In genomic region chr8:117226306-117226705, GRCm38 (mm10) we compare ENCODE assay signal across 23 mouse cellular contexts. TPM values are rescaled to one million over a fixed set of nuclear protein-coding genes. Genes with fewer than 3 reads are reported as not detected.
DNase-seq lines count a peak whose midpoint lies in the region; ATAC-seq and TF ChIP-seq lines count a peak whose summit lies in the region.
"Had no signal": no experiment of that assay in that cellular context is flagged by ENCODE, and none has a peak within 500 bp of the region (broad histone marks: within the 10 kb centered on the region; RNA-seq: fewer than 3 reads in every experiment).

No protein-coding gene starts in this region.

- TF ChIP-seq POLR2A in kidney, adult 2 months (IDR thresholded peaks at IDR 0.05; ENCODE audit: low read depth, low read length), result no peak

- H3K27me3 ChIP-seq in kidney, adult 2 months (replicated peaks; ENCODE audit: control insufficient read depth, insufficient read depth, low read length), result no peaks in the 10 kb centered on the region
- H3K27me3 ChIP-seq in kidney, embryonic 14.5 days (ENCODE audit: control insufficient read depth, insufficient read depth, low read length), result no peaks in the 10 kb centered on the region
- H3K27me3 ChIP-seq: embryonic facial prominence, embryonic 13.5 days; forebrain, embryonic 12.5 days; hindbrain, embryonic 12.5 days had no signal

- no peak overlapping the region for H3K4me3 ChIP-seq in gastrocnemius, adult 2 months
- H3K4me3 ChIP-seq in kidney, adult 2 months (ENCODE audit: insufficient read depth, low read depth, low read length), result no peak overlapping the region
- H3K4me3 ChIP-seq in kidney, embryonic 14.5 days (ENCODE audit: low read length), result no peak overlapping the region
- H3K4me3 ChIP-seq: embryonic facial prominence, embryonic 13.5 days; forebrain, embryonic 12.5 days; heart, embryonic 10.5 days; hindbrain, embryonic 12.5 days had no signal

- no peak for TF ChIP-seq CTCF in gastrocnemius, adult 2 months (IDR thresholded peaks at IDR 0.05)
- TF ChIP-seq CTCF in kidney, adult 2 months (conservative IDR thresholded peaks at IDR 0.05; ENCODE audit: insufficient read depth, insufficient read length, low read depth, low read length), result no peak

- intact Hi-C loops in gastrocnemius, adult 2 months (cut with DNase I), result no loop called here

- no peaks in the 10 kb centered on the region for H3K36me3 ChIP-seq in kidney, adult 2 months (ENCODE audit: control insufficient read depth, insufficient read depth, low read length)
- H3K36me3 ChIP-seq in kidney, embryonic 14.5 days (ENCODE audit: control insufficient read depth, insufficient read depth, low read length), result no peaks in the 10 kb centered on the region
- H3K36me3 ChIP-seq: embryonic facial prominence, embryonic 13.5 days; forebrain, embryonic 12.5 days; G1E; heart, embryonic 10.5 days; hindbrain, embryonic 12.5 days had no signal

- peak; percentile 4 for DNase-seq in gastrocnemius, adult 2 months
- no peak for DNase-seq in gastrocnemius, adult 8-10 months (ENCODE audit: low spot score in 2 of 2)
- peak; percentile 68 for DNase-seq in kidney, adult 2 months
- peak; percentile 22 for DNase-seq in kidney, postnatal 10 days
- DNase-seq in cerebellum, adult 9-11 months, result no peak
- no peak for DNase-seq in urinary bladder, postnatal 4 days (ENCODE audit: low spot score in 2 of 2)
- DNase-seq: adrenal gland, postnatal 10 days; B cell, adult 2 months; cerebellum, adult 11 months; cerebellum, adult 8-10 months; cerebellum, postnatal 25 days; gastrocnemius, postnatal 25 days; heart, postnatal 10 days; heart, postnatal 4 days had no signal

- H3K9ac ChIP-seq in kidney, embryonic 14.5 days (ENCODE audit: low read depth, low read length), result no peak overlapping the region
- H3K9ac ChIP-seq: embryonic facial prominence, embryonic 13.5 days; forebrain, embryonic 12.5 days; hindbrain, embryonic 12.5 days had no signal

- no peak overlapping the region for H3K4me2 ChIP-seq in kidney, embryonic 14.5 days (replicated peaks; ENCODE audit: low read depth, low read length)
- H3K4me2 ChIP-seq: embryonic facial prominence, embryonic 13.5 days; forebrain, embryonic 12.5 days; hindbrain, embryonic 12.5 days had no signal

- no peak overlapping the region for H3K27ac ChIP-seq in gastrocnemius, adult 2 months
- no peak overlapping the region for H3K27ac ChIP-seq in kidney, adult 2 months (ENCODE audit: insufficient read depth, low read depth, low read length)
- no peak overlapping the region for H3K27ac ChIP-seq in kidney, embryonic 14.5 days (ENCODE audit: low read depth, low read length)
- H3K27ac ChIP-seq: embryonic facial prominence, embryonic 13.5 days; forebrain, embryonic 12.5 days; heart, embryonic 10.5 days; hindbrain, embryonic 12.5 days had no signal

- no peak for ATAC-seq in kidney, embryonic 14.5 days (ENCODE audit: low FRiP score, low TSS enrichment)
- ATAC-seq: CD4-positive, CD25-positive, alpha-beta regulatory T cell, adult 4 months; forebrain, embryonic 16.5 days; hindbrain, embryonic 16.5 days had no signal

- 75% methylated on average over 12 of the region's 12 CpGs for WGBS in kidney, adult 2 months
- WGBS in kidney, embryonic 14.5 days, result 82% methylated on average over 12 of the region's 12 CpGs

- H3K4me1 ChIP-seq in kidney, adult 2 months (ENCODE audit: control insufficient read depth, insufficient read depth, low read length), result no peaks in the 10 kb centered on the region
- no peaks in the 10 kb centered on the region for H3K4me1 ChIP-seq in kidney, embryonic 14.5 days (ENCODE audit: control insufficient read depth, insufficient read depth, low read length)
- H3K4me1 ChIP-seq: embryonic facial prominence, embryonic 13.5 days; forebrain, embryonic 12.5 days; heart, embryonic 10.5 days had no signal

- no peaks in the 10 kb centered on the region for H3K9me3 ChIP-seq in kidney, embryonic 14.5 days (ENCODE audit: control insufficient read depth, low read length)
- H3K9me3 ChIP-seq: embryonic facial prominence, embryonic 13.5 days; forebrain, embryonic 12.5 days; G1E; heart, embryonic 10.5 days; hindbrain, embryonic 12.5 days had no signal

RNA-seq across cellular contexts. Expression of gene Cmip, which starts 30.6 kb away (rescaled TPM):
- total RNA-seq in gastrocnemius, adult 2 months (2021), result 10 to 100 TPM in 1 of 2 experiments, 1 to 10 TPM in 1; 8.3 to 11.4 TPM
- 1 to 10 TPM; 3.8 to 7.3 (median 6.2) TPM for total RNA-seq in gastrocnemius, adult 8-10 months (2022)
- polyA plus RNA-seq in kidney, adult 2 months (2012; rRNA removed), result 104 and 112 TPM in 2 replicates
- polyA plus RNA-seq in kidney, embryonic 14.5 days (2014; fragmentation: Nextera tagmentation; extraction: Ambion mirVana), result 22.9 and 23.7 TPM in 2 replicates

Comparison
In these comparisons a context has a peak if more than half of its experiments do, and no peak if none do; other contexts are left out.
1. DNase-seq: peak in gastrocnemius, adult 2 months (single experiment), kidney, adult 2 months (single experiment) and kidney, postnatal 10 days (single experiment); none in gastrocnemius, adult 8-10 months (0 of 2), cerebellum, adult 9-11 months (single experiment) and urinary bladder, postnatal 4 days (0 of 2).